Mouse (Mus musculus) thymus, adult 2 months (tissue): ENCODE results near the gene Mtrr.
"Not testable (repeated sequence)": the region's sequence is repeated elsewhere in the genome, so short reads cannot be mapped to it uniquely, and the experiment has no call there.

Experiments
- CTCF ChIP-seq: fragments of 200-500 bp; IDR thresholded peaks from 2 replicates; pipeline ENCODE4 v1.5.1; 2012; ENCODE audit warnings: mild to moderate bottlenecking, control low read depth, low read length, moderate library complexity, borderline replicate concordance; ENCODE audit not compliant: control insufficient read depth, poor library complexity, insufficient read depth; ENCODE audit errors: extremely low read depth
- POLR2A ChIP-seq: fragments of 200-500 bp; IDR thresholded peaks from 2 replicates; pipeline ENCODE4 v1.6.1; 2012; ENCODE audit warnings: mild to moderate bottlenecking, low read length, control low read depth, moderate library complexity; ENCODE audit not compliant: control insufficient read depth, poor library complexity, insufficient read depth; ENCODE audit errors: extremely low read depth

DNA sequence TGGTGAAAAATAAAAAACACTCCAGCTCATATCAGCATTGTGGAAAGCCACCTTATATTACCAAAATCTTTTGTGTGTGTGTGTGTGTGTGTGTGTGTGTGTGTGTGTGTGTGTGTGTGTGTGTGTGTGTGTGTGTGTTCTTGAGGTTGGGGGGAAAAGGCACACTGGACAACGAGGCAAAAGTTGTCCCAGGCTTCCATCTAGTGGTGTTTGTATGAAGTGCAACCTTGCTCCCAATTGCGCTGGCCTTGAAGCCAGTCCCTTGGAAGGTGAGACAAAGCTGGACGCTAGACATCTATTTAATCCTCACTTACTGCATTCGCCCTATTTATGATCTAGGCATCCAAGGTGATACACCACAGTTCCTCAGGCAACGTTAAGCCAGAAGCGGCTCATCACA is 28.6 kb downstream of the Mtrr start:
- TF ChIP-seq CTCF, POLR2A: not testable (repeated sequence)
